Mouse (Mus musculus) neural tube, embryonic 14.5 days (tissue): ENCODE results near the gene Cytip. TPM values are rescaled to one million over a fixed set of nuclear protein-coding genes. Genes with fewer than 3 reads are reported as not detected.

Source experiments
- ATAC-seq: fragments of 200-750 bp; cut with Nextera tagmentation; 2 replicates; pipeline ENCODE4 v1.8.0; 2017; ENCODE audit warnings: low read depth, mild to moderate bottlenecking, moderate TSS enrichment, moderate library complexity
- H3K27ac ChIP-seq: fragments of 300-500 bp; sonication (generic); 2 replicates; pipeline ENCODE4 v1.5.1; 2014; ENCODE audit warnings: low read depth, mild to moderate bottlenecking, control low read depth, low read length, moderate library complexity, mixed read lengths
- H3K27me3 ChIP-seq: fragments of 300-500 bp; sonication (generic); 2 replicates; pipeline ENCODE4 v1.6.1; 2014; ENCODE audit warnings: low read length; ENCODE audit not compliant: control insufficient read depth, insufficient read depth
- H3K36me3 ChIP-seq: fragments of 300-500 bp; sonication (generic); 2 replicates; pipeline ENCODE4 v1.6.1; 2014; ENCODE audit warnings: low read length, mixed read lengths; ENCODE audit not compliant: control insufficient read depth, insufficient read depth
- H3K4me1 ChIP-seq: fragments of 300-500 bp; sonication (generic); 2 replicates; pipeline ENCODE4 v1.6.1; 2014; ENCODE audit warnings: low read length; ENCODE audit not compliant: control insufficient read depth, insufficient read depth
- H3K4me2 ChIP-seq: fragments of 300-500 bp; sonication (generic); 2 replicates; pipeline ENCODE4 v1.6.1; 2014; ENCODE audit warnings: mild to moderate bottlenecking, low read depth, low read length, control low read depth
- H3K4me3 ChIP-seq: fragments of 300-500 bp; sonication (generic); 2 replicates; pipeline ENCODE4 v1.5.1; 2014; ENCODE audit warnings: low read depth, low read length, control low read depth, mixed read lengths
- H3K9ac ChIP-seq: fragments of 300-500 bp; sonication (generic); replicated peaks from 2 replicates; pipeline ENCODE4 v1.6.1; 2014; ENCODE audit warnings: low read depth, mild to moderate bottlenecking, control low read depth, low read length, mixed read lengths
- H3K9me3 ChIP-seq: fragments of 300-500 bp; sonication (generic); 2 replicates; pipeline ENCODE4 v1.6.1; 2016; ENCODE audit warnings: low read length; ENCODE audit not compliant: control insufficient read depth
- WGBS: fragments of 180-500 bp; shearing (Covaris S2); extraction: QIAGEN DNeasy Blood & Tissue Kit; methylation state at CpG from one replicate; pipeline ENCODE4 v1.1.7; 2014; 5-methylcytosine and 5-hydroxymethylcytosine counted together
- polyA plus RNA-seq: library from polyadenylated mRNA; unstranded; fragments of >200 nt; fragmentation: Nextera tagmentation; extraction: Ambion mirVana; gene quantifications from 2 replicates; pipeline ENCODE4 v1.2.1, GENCODE M21; 2014

The Cytip gene
- polyA plus RNA-seq, 1 experiment from 2014 or later, result 0.33 TPM

GRCm38 (mm10) chr2:58187310-58188051 is 7.9 kb downstream of the Cytip start:
- Histone ChIP-seq H3K4me2 (no peak overlapping the region), H3K9me3 (no peaks in the 10 kb centered on the region), H3K36me3 (no peaks in the 10 kb centered on the region), H3K4me1 (no peaks in the 10 kb centered on the region), H3K27me3 (no peaks in the 10 kb centered on the region), H3K4me3 (no peak overlapping the region), H3K9ac (no peak overlapping the region), H3K27ac (no peak overlapping the region)
- no peak for ATAC-seq
- 85% methylated on average over 8 of the region's 8 CpGs for WGBS

GRCm38 (mm10) chr2:58184197-58184596 is 11.1 kb downstream of the Cytip start:
- Histone ChIP-seq H3K27me3 (no peaks in the 10 kb centered on the region), H3K4me3 (no peak overlapping the region), H3K9ac (no peak overlapping the region), H3K4me1 (no peaks in the 10 kb centered on the region), H3K4me2 (no peak overlapping the region), H3K36me3 (no peaks in the 10 kb centered on the region), H3K27ac (no peak overlapping the region), H3K9me3 (no peaks in the 10 kb centered on the region)
- no peak for ATAC-seq
- 61% methylated on average over 2 of the region's 2 CpGs for WGBS

DNA sequence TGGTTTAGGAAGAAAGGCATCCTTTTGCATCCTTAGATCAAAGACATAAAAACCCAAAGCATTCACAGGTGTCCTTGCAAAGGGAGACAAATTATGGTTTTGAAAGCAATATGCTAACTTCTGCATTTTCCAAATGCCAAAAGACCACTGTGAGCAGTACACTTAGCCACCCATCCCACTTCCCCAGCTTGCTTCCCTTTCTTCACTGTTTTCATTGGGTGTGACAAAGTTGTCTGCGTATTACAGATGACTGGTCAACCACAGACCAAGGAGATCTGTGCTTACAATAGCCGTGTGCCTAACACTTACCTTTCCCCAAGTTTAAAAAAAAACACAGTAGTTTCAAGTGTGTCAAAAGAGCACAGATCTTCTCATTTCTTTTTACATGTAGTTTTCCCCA is 11.7 kb downstream of the Cytip start:
- ATAC-seq, result no peak
- Histone ChIP-seq H3K4me3 (no peak overlapping the region), H3K4me1 (no peaks in the 10 kb centered on the region), H3K4me2 (no peak overlapping the region), H3K9me3 (no peaks in the 10 kb centered on the region), H3K27me3 (no peaks in the 10 kb centered on the region), H3K36me3 (no peaks in the 10 kb centered on the region), H3K27ac (no peak overlapping the region), H3K9ac (no peak overlapping the region)
- WGBS, result 84% methylated on average over 2 of the region's 2 CpGs

DNA sequence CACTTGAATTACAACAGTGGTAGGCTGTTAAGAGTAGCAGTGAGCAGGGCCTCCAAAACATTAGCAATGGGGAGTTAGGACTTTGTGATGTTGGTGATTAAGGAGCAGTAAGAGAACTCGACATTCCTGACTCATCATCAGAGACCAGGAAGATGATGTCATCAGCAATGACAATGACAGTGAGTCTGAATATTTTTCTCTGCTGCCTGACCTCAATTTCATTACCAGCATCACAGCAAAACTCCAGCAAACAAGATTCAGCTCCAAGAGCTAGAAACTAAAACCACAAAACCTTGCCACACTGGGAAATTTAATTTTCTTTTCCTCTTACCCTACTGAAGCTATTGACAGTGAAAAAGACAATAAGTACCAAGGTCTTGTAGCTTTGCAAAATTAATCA is 14.6 kb downstream of the Cytip start:
- Histone ChIP-seq H3K9ac (no peak overlapping the region), H3K36me3 (no peaks in the 10 kb centered on the region), H3K27me3 (no peaks in the 10 kb centered on the region), H3K9me3 (no peaks in the 10 kb centered on the region), H3K4me1 (no peaks in the 10 kb centered on the region), H3K27ac (no peak overlapping the region), H3K4me2 (no peak overlapping the region), H3K4me3 (no peak overlapping the region)
- ATAC-seq, result no peak
- WGBS, result 74% methylated on average over 1 of the region's 1 CpGs

DNA sequence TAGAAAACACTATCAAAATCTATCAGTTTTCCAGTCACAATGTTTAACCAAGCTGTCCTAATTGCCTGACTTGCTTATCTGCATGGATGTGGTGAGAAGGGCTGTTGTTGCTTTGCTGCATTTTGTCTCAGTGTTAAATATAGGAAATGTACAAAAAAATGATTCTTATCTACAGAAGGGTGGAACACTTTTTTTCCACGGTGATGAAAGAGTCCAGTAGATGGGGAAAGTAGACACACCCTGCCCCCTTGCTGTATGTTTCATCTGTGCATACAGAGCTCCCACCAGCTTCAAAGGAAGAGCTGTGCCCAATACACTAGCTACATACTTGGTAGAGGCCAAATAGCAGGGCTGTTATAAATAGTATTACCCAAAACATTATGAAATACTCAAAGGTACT is 16.3 kb downstream of the Cytip start:
- no peaks in the 10 kb centered on the region for H3K27me3 ChIP-seq
- 78% methylated on average over 1 of the region's 1 CpGs for WGBS
- no peak for ATAC-seq

DNA sequence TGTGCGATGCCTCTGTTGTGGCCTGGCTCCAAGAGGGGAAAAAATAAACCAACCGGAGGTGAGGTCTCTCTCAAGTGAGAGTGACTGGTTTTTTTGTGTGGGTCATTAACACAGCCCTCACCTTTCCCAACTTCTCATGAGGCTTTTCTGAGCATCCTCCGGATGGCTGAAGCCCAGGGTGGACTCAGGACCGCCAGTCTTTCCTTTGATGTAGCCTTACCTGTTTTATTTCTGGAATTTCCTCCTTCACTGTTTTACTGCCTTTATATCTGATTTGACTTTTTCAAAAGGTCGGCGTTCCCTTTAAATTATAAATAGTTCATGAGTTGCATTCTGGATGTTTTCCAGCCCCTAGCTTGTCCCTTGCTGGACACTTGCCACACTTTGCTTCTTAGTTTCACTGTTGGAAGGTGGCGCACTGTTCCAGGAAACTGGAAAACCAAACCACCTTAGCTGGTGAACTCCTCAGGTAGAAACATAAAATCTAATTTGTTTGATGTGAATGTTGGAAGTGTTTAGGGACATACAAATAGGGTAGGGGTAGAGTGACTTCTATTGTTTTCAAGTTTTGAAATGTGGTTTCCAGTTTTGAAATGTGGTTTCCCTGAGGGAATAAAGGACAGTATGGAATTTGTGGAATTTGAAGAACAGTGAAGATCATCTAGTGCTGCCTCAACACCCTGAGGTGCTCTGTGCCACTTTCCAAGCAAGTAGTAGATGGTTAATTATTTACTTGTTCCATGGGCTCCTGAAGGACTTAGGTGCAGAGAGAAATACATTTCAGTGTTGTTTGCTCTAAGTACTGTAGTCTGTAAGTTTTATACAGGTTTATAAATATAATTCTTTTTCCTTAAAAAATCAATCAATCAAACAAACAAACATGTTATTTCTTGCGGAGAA is 19.7 kb downstream of the Cytip start:
- Histone ChIP-seq H3K4me1 (no peaks in the 10 kb centered on the region), H3K27ac (no peak overlapping the region), H3K4me3 (no peak overlapping the region), H3K27me3 (no peaks in the 10 kb centered on the region), H3K4me2 (no peak overlapping the region), H3K36me3 (no peaks in the 10 kb centered on the region), H3K9ac (no peak overlapping the region), H3K9me3 (no peaks in the 10 kb centered on the region)
- ATAC-seq, result no peak
- 89% methylated on average over 8 of the region's 8 CpGs for WGBS

More for the DNA sequence above, 16.3 kb downstream of the Cytip start:
- Histone ChIP-seq H3K4me3 (no peak overlapping the region), H3K9ac (no peak overlapping the region), H3K4me2 (no peak overlapping the region), H3K4me1 (no peaks in the 10 kb centered on the region), H3K9me3 (no peaks in the 10 kb centered on the region), H3K36me3 (no peaks in the 10 kb centered on the region), H3K27ac (no peak overlapping the region)

- Histone ChIP-seq H3K27me3 (no peaks in the 10 kb centered on the region), H3K4me3 (no peak overlapping the region), H3K27ac (peak overlapping the region; percentile 64), H3K9me3 (no peaks in the 10 kb centered on the region), H3K4me1 (no peaks in the 10 kb centered on the region), H3K9ac (no peak overlapping the region; the same call in 1 of the 2 replicates), H3K36me3 (no peaks in the 10 kb centered on the region), H3K4me2 (no peak overlapping the region)
- peak; percentile 90 for ATAC-seq
- 31% methylated on average over 9 of the region's 9 CpGs for WGBS
These were observed 20.7 kb downstream of the Cytip start for GRCm38 (mm10) chr2:58174476-58175286.

GRCm38 (mm10) chr2:58172963-58173362 is 22.4 kb downstream of the Cytip start:
- no peaks in the 10 kb centered on the region for H3K27me3 ChIP-seq
- H3K9me3 ChIP-seq, result no peaks in the 10 kb centered on the region
- no peak overlapping the region for H3K4me2 ChIP-seq
- no peak for ATAC-seq
- no peaks in the 10 kb centered on the region for H3K36me3 ChIP-seq
- WGBS, result 93% methylated on average over 3 of the region's 3 CpGs
- H3K27ac ChIP-seq, result no peak overlapping the region
- no peak overlapping the region for H3K4me3 ChIP-seq
- no peak overlapping the region for H3K9ac ChIP-seq
- no peaks in the 10 kb centered on the region for H3K4me1 ChIP-seq
